Mouse (Mus musculus) B cell, adult 2 months (primary cell): Measurements from ENCODE around the gene Blcap.
"Not testable (repeated sequence)": the region's sequence is repeated elsewhere in the genome, so short reads cannot be mapped to it uniquely, and the experiment has no call there.

Experiments used
- DNase-seq, 2 experiments: peaks; one replicate each; pipeline ENCODE4 v3.0.0; 2022

Gene Blcap

GRCm38 (mm10) chr2:157571224-157571832 is at the start of gene Blcap:
Gene Blcap, minus strand, starts transcription at chr2:157571274.
- peak; percentile 69 to 73 for DNase-seq

GRCm38 (mm10) chr2:157618393-157618792 is 47.3 kb upstream of the Blcap start:
- DNase-seq: no peak

DNA sequence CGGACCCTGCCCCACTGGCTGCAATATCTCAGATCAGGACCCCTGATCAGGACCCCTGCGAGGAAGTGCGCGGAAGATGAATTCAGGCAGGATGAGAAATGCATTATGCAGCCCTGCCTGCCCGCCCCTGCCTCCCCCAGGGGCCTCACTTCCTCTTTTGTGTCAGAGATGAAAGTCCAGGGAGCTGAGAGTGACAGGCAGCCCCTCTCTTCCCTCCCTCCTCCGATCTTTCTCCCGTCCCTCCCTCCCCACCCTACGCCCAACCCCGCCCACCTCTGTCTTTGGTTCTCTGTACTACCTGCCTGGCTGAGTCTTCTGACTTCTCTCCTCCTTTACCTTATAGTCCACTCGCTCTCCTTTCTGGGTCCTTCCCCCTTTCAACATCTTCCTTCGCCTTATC is 42.9 kb upstream of the Blcap start:
- peak; percentile 65 to 72 for DNase-seq

- no peak for DNase-seq
Observed at GRCm38 (mm10) chr2:157611735-157612134, 40.7 kb upstream of the Blcap start.

- DNase-seq: no peak
Observed at GRCm38 (mm10) chr2:157607542-157608236, 36.6 kb upstream of the Blcap start.

DNA sequence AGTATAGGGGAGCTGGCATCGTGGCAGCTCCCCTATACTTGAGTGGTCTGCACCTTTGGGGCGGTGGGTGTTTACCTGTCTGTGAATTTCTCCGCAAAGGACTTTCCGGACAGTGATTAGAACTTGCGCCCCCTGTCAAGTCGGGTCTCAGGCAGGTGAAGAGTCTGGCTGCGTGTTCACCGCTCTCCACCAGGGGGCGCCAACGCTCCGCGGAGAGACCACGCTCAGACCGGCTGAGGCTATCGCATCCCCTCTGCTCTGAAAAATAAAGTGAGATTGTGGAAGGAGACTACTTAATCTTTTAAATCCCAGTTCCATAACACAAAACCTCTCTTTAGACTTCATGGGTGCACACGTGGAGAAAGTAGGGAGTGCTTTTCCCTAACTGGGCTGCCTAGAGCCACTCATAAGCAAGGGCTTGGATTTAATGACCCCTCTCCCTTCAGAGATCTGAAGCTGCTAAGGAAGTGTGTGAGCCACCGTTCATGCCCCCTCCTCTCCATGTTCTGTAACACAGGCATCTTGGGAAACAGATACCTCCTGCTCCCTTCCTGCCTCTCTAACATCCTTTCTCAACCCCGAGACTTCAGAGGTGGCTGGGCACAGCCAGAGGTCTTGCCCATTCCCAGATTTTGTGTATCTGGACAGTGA is 34.1 kb upstream of the Blcap start:
- peak; percentile 88 for DNase-seq

- DNase-seq: no peak
Observed at GRCm38 (mm10) chr2:157601435-157601839, 30.4 kb upstream of the Blcap start.

DNA sequence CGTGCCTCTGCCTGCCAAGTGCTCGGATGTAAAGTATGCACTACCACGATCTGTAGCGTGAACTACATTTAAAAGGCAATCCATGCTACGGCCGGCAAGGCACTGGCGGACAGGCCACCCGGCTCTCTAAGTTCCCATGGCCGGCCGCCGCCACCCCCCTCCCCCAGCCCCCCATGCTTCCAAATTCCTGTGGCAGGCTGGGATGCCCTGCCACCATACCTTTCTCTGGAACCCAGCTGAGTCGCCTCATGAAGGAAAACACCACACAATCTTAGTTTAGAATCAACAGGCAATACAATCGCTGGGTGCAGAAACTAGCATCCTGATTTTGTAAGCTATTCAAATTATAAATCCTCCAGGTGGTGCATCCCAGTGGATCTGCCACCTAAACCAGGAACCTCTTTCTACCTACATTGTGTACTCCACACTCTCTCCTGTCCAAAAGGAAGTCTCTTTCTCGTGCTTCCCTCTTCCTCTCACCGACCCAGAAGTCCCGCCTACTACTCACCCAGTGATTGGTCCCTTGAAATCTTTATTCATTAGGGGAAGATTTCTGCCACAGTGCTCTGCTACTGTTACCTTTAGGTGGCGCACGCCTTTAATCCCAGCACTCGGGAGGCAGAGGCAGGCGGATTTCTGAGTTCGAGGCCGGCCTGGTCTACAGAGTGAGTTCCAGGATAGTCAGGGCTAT is 25.9 kb upstream of the Blcap start:
- no peak for DNase-seq

GRCm38 (mm10) chr2:157585351-157585750 is 14.3 kb upstream of the Blcap start:
- DNase-seq: not testable (repeated sequence)

- no peak for DNase-seq
Observed at GRCm38 (mm10) chr2:157572786-157573185, 1.7 kb upstream of the Blcap start.

GRCm38 (mm10) chr2:157569796-157570485 is 1.1 kb downstream of the Blcap start:
- no peak for DNase-seq

- no peak for DNase-seq
Observed at GRCm38 (mm10) chr2:157568881-157569280, 2.2 kb downstream of the Blcap start.

- DNase-seq: no peak
Observed at GRCm38 (mm10) chr2:157567235-157567961, 3.7 kb downstream of the Blcap start.

DNA sequence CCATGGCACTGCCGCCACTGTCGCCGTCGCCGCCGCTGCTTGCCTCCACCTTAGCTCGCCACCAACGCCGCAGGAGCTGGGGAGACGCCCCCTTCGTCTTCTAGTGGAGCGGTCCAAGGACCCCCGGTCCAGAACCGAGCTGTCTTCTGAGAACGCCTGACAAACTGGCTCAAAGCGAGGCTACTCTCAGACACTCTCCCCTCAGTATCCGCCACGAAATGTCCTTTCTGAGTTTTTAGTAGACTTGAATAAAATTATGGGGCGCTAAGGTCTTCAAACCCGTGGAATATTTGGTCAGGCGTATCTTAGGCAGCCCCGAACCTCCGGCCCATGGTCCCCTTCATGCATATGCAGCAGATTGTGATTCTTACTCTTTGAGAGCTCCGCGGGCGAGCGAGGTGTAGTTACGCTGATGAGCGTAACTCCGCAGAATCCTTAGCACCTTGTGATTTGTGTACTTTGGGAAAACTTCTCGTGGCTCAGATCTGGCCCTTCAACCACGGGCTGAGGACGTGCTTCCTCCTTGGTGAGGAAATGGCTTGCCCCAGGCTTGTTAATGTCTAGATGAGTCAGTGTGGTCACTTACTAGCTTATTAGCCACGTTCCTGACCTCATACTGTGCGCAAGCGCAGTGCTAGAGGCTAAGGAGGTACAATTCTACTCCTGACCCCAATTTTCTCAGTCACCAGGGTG is 4.7 kb downstream of the Blcap start:
- DNase-seq: peak; percentile 93

DNA sequence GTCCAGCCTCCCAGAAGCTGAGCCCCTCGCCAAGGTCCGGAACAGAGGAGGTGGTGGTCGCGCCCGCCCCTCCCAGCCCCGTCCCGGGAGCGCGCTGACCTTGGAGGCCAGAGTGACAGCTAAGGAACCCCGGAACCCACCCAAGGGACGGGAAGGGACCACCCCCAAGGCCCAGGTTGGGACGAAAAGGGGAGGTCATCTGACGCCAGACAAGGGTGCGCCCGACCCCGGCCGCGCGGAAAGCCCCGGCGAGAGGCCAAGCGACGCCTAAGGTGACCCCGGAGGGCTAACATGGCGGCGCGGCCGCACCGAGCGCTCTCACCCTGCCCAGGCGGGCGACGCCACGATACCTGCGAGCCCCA is 5.2 kb downstream of the Blcap start:
- no peak for DNase-seq

- no peak for DNase-seq
Observed at GRCm38 (mm10) chr2:157565446-157565845, 5.6 kb downstream of the Blcap start.

GRCm38 (mm10) chr2:157564723-157565122 is 6.4 kb downstream of the Blcap start:
- no peak for DNase-seq

DNA sequence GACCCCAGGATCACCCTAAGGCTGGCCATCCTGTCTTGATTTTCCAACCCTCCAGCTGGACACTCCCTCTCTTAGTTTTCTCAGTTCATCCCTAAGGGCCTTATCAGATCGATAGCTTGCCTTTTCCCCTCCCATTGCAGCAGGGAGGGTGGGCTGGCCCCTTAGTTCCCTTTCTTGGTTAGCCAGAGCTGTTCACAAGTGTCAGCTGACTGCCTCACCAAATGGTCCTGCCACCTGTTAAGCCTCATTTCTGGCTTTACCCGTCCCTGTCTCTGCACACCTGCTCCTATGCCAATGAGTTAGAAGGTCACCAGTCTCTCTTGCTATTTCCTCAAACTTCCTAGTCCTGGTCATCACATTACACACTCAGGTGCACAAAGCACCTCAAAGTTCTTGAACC is 8.0 kb downstream of the Blcap start:
- no peak for DNase-seq

- DNase-seq: no peak
Observed at GRCm38 (mm10) chr2:157561165-157561836, 9.8 kb downstream of the Blcap start.

GRCm38 (mm10) chr2:157560302-157560701 is 10.8 kb downstream of the Blcap start:
- no peak for DNase-seq

DNA sequence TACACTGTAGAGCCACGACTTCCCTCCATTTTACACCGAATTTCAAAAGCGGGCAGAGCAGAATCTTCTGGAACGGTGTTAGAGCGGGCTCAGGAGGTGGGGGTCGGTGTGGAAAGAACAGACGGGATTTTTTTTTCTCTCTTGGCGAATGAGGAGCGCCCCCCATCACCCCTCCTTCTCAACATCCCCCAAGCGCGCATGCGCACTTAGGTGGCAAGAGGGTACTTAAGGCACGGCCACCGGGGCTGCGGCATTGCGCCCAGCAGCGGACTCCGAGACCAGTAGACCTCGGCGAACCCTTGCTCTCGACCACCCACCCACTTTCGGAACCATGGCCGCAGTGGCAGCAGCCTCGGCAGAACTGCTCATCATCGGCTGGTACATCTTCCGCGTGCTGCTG is 11.2 kb downstream of the Blcap start, which contains the start of gene Nnat:
Gene Nnat (plus strand): TSS at position 221 of the 400 bp plus-strand sequence.
- no peak for DNase-seq
